Comparison of ENCODE assay signal across 9 mouse cellular contexts in genomic region chr6:22206179-22206578, GRCm38 (mm10).
DNase-seq lines count a peak whose midpoint lies in the region; ATAC-seq and TF ChIP-seq lines count a peak whose summit lies in the region.
"Had no signal": no experiment of that assay in that cellular context is flagged by ENCODE, and none has a peak within 500 bp of the region (broad histone marks: within the 10 kb centered on the region; RNA-seq: fewer than 3 reads in every experiment).

No protein-coding gene starts in this region.

- H3K4me2 ChIP-seq in hindbrain, embryonic 16.5 days (ENCODE audit: low read length) = peak overlapping the region; percentile 42
- H3K4me2 ChIP-seq: liver, embryonic 12.5 days had no signal

- no peaks in the 10 kb centered on the region for H3K27me3 ChIP-seq in hindbrain, embryonic 16.5 days (replicated peaks; ENCODE audit: control insufficient read depth, insufficient read depth, low read length)
- H3K27me3 ChIP-seq: liver, embryonic 12.5 days had no signal

- H3K36me3 ChIP-seq in hindbrain, embryonic 16.5 days (ENCODE audit: control insufficient read depth, insufficient read depth, low read length) = no peaks in the 10 kb centered on the region
- H3K36me3 ChIP-seq: liver, embryonic 12.5 days had no signal

- H3K4me3 ChIP-seq in lung, adult 2 months (replicated peaks; ENCODE audit: extremely low read depth, low read depth, low read length) = no peak overlapping the region
- H3K4me3 ChIP-seq in hindbrain, embryonic 16.5 days (ENCODE audit: low read length) = peak overlapping the region; percentile 7
- H3K4me3 ChIP-seq: liver, embryonic 12.5 days had no signal

- TF ChIP-seq CTCF in lung, adult 2 months (IDR thresholded peaks at IDR 0.05; ENCODE audit: insufficient read depth, low read length) = no peak

- H3K4me1 ChIP-seq in lung, adult 2 months (ENCODE audit: control insufficient read depth, insufficient read depth, low read length) = no peaks in the 10 kb centered on the region; the same call in 1 of the 2 replicates
- H3K4me1 ChIP-seq in hindbrain, embryonic 16.5 days (ENCODE audit: control insufficient read depth, insufficient read depth, low read depth, low read length) = peaks cover 6% of the 10 kb centered on the region
- H3K4me1 ChIP-seq: liver, embryonic 12.5 days had no signal

- peak; percentile 67 for ATAC-seq in hindbrain, embryonic 16.5 days
- ATAC-seq: liver, embryonic 12.5 days had no signal

- no peak overlapping the region for H3K9ac ChIP-seq in hindbrain, embryonic 16.5 days (ENCODE audit: low read depth, low read length)
- H3K9ac ChIP-seq: liver, embryonic 12.5 days had no signal

- H3K27ac ChIP-seq in hindbrain, embryonic 16.5 days (ENCODE audit: low read depth, low read length) = 0 out of 2 replicates have a peak overlapping the region, but pooled peaks have one; percentile 0
- H3K27ac ChIP-seq: liver, embryonic 12.5 days had no signal

- peak; percentile 6 to 7 for DNase-seq in frontal cortex, postnatal 36 days (ENCODE audit: low spot score in 2 of 2)
- DNase-seq in frontal cortex, postnatal 14 days (ENCODE audit: low spot score in 2 of 2) = no peak
- peak; percentile 3 for DNase-seq in lung, postnatal 36 days
- DNase-seq in lung, adult 2 months = no peak
- peak; percentile 63 for DNase-seq in retina, postnatal 1 day
- DNase-seq in adrenal gland, postnatal 10 days = no peak
- no peak for DNase-seq in embryo, embryonic 10.5 days (ENCODE audit: low spot score)

- WGBS in lung, adult 2 months = 46% methylated on average over 14 of the region's 14 CpGs
- 51% methylated on average over 14 of the region's 14 CpGs for WGBS in hindbrain, embryonic 16.5 days

- no peaks in the 10 kb centered on the region for H3K9me3 ChIP-seq in hindbrain, embryonic 16.5 days (ENCODE audit: control insufficient read depth, low read length)
- H3K9me3 ChIP-seq: liver, embryonic 12.5 days had no signal

- TF ChIP-seq POLR2A in lung, adult 2 months (IDR thresholded peaks at IDR 0.05; ENCODE audit: borderline replicate concordance, extremely low read depth, low read depth, low read length) = no peak

Comparison
In these comparisons a context has a peak if more than half of its experiments do, and no peak if none do; other contexts are left out.
1. DNase-seq: peak in frontal cortex, postnatal 36 days (2 of 2), lung, postnatal 36 days (single experiment) and retina, postnatal 1 day (single experiment); none in frontal cortex, postnatal 14 days (0 of 2), lung, adult 2 months (single experiment), adrenal gland, postnatal 10 days (single experiment) and embryo, embryonic 10.5 days (single experiment).